Mouse (Mus musculus) embryonic fibroblast, embryonic 13.5 days (primary cell): Measurements from ENCODE around the gene Xpo4.

ENCODE experiments used
- CTCF ChIP-seq: IDR thresholded peaks from 2 replicates; pipeline ENCODE4 v1.5.1; 2011; ENCODE audit warnings: mild to moderate bottlenecking, control low read depth, low read length, moderate library complexity, borderline replicate concordance; ENCODE audit not compliant: insufficient read depth
- POLR2A ChIP-seq: IDR thresholded peaks from 2 replicates; pipeline ENCODE4 v1.6.1; 2011; ENCODE audit warnings: low read depth, mild to moderate bottlenecking, control low read depth, low read length, moderate library complexity

- TF ChIP-seq CTCF, result no peak
- no peak for TF ChIP-seq POLR2A
These were observed 43.4 kb upstream of the Xpo4 start for GRCm38 (mm10) chr14:57708580-57708979.
